Mouse (Mus musculus): ENCODE results near the gene Clasrp.

The Clasrp gene

DNA sequence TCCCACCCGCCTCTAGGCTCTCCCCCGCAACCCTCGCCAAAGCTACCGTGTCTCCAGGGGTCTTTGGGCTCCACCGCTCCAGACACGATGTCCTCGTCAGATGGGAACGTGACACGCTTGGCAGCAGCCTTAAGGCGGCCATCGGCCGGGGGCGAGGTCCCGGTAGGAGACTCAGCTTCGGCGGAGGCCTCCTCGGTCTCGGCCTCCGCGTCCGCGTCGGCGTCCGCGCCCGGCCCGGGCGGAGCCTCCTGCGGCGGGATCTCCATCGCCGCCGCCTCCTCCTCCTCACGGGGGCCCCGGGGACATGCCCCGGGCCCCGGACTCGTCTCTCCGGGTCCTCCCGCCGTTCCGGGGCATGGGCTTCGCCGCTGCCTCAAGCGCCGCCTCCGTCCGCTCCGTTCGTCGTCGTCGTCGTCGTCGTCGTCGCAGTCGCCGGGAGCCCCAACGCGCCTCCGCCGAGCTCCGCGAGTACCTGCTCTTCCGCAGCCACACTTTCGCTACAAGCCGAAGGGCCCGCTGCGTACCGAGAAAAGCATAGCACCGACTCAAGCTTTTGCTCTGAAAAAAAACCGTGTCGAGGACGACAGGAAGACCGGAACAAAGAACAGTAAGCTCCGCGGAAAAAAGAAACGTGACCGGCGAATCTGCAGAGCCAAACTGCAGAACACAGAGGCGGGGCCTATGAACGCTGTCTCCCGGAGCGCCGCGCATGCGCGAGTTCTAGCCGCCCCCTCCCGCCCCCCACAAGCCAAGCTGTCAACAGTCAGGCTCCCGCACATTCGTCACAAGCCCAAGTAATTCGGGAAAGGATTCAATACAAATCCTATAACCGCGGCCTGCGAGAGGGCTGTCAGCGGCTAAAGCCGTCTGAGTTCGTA lies 42.3 kb downstream of the Clasrp start:
- peak; percentile 97 for DNase-seq

DNA sequence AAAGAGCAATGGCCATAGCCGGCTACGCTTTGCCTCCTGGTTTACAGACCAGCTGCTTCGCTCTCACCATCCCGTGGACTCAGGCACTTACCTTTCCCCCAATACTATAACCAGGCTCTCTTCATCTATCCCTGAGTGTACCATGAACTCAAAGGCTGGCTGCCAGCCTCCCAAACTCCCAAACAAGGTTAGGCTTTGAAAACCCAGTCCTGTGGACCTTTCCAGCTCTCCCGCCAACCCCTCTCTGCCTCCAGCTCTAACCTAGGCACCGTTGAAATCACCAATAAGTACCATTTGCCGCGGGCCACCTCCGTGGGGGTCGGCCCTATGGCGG lies 42.9 kb downstream of the Clasrp start:
- DNase-seq = no peak

DNA sequence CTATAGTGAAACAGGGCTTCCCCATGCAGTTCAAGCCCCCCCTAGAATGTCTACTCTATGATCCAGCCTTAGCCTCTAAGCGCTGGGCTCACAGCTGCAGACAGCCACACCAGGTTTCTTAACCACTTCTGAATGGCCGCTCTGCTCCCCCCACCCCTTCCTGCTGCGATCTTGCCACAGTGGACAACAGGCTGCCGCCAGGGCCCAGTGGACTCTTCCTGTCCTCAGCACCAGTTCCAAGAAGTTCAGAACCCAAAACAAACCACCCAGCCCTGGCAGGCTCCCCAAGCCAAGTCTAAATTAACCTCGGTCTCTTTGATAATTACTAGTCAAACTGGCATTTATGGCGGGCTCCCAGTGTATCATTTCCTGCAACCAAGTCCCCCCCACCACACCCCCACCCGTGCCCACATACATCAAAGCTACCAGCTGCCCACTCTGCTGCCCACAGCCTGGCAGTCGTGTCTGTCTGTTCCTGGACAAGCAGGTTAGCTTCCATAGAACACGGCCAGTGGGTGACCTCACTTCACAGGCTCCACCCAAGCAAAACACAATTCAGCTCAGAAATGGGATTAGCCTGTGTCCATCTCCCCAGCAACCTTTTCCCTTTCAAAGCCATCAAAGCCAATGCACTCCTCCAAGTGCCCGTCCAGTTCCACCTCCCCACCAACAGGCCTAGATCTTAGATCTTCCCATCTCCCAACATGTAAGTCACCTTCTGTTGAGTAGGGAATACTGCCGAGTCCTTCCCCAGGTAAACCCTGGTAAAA lies 43.6 kb downstream of the Clasrp start:
- no peak for DNase-seq

DNA sequence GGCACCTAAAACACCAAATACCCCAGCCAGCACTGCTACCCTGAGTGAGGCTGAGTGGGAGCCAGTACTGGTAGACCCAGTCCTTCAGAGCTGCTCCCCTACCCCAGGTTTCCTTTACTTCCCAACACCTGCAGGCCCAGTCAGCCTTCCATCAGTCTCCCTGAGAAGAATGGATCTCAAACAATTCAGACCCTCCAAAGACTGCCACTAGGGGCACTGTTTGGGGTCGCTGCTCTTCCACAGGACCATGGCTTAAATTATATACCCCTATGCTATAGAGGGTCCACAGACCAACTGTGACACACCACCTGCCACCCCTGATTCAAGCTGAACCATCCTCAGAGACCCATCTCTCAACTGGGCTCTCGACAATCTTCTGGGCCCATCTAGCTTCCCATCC lies 45.3 kb downstream of the Clasrp start:
- peak; percentile 61 for DNase-seq

DNA sequence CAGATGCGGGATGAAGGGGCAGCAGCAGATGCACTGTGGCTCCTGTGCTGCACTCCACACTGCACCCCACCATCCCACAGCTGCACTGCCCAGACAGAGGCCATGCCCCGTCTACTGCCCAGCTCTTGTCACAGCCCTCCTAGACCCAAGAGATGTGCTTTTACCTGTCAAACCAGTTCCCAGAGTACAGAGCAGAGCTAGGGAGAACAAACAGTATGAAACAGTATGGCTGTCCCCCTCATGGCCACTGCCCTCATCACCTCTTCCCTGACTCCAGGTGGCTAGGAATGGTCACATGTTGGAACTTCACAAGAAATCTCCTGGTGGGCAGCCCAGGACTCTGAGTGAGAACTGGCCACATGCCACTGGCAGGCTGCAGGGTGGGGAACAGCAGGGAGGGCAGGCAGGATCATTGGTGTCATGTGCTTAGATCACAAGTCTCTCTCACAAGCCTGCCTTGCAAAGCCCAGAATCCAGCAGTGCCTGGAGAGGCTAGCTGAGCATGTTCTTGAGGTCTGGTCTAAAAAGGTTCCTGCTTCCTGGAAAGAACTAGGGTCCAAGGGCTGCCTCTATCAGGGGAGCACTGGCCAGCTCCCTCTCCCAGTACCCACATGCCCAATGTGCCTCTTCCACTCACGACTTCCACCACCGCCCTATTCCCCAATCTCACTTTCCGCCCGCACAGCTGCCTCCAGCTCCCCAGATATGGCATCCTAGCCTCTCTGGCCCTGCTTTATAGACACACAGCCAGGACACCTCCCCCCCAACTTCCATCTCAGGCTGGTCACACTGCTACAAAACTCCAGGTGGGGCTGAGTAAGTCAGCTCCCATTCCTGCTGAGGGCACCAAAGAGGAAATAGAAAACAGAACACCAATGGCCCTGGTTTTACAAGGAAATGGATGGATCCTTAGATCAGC lies 46.0 kb downstream of the Clasrp start:
- DNase-seq = no peak

DNA sequence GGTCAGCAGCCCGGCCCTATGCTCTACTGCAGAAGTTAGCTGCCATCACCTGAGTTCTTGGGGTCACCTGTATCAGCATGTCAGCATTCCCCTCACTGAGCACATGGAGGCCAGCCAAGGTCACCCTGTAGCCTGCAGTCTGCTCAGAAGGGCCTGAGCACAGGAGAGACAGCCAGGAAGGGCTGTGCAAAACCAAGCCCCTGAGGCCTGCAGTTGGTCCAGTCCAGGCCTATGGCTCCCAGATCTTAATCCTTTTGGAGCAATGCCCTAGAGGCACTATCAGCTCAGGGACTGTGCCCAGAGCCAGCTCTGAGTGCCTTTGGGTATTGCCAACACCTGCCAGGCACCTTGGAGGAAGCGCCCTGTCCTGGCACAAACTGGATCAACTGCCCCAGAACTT lies 47.2 kb downstream of the Clasrp start:
- no peak for DNase-seq

DNA sequence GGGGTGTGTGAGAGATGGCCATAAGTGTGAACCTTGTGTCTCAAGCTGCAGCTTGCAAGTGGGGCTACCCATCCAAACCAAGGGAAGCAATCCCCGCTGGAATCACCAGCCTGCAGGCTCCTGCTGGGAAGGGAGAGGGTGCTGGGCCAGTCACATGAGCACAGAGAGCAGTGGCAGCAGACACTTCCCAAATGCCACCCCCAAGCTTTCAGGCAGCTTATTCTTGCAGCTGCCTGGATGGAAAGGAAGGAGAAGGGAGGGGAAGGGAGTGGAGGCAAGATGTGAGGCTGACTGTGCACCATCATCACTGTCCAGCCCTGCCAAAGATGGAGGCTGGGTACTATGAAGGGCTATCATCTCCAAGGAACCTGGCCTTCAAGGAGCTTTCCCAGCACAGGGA lies 50.1 kb downstream of the Clasrp start:
- DNase-seq = no peak

DNA sequence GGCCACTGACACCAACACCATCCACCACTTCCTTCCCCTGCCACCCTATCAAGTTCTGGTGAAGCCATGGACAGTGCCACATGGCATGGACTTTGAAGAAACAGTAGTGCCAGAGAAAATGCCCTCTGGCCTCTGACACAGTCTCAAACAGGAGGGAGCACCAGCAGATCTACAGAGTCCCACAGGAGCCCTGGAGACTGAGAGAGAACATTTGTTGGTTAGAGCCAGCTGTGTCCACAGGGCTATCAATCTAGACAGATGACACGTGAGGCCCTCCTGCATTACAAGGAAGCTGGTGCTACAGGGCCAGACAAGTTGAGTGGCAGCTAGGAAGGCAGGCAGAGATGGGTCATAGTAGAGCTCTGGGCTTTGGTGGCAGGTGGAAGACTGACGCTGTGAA lies 51.8 kb downstream of the Clasrp start:
- DNase-seq = no peak

DNA sequence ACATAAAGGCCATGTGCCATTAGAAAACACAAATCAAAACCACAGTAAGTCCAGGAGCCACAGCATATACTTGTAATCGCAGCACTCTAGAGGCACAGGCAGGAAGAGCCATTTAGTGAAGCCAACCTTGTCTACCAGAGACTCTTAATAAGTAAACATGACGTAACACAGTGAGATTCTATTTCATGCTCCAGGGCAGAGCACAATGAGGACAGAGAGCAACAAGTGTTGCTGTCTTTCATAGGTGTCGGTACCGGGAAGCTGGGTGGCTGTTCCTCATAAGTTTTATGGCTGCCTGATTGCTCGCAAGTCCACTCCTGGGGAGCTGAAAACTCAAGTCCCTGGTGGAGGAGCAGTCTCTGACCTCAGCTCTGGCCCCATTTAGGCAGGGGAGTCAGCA lies 52.7 kb downstream of the Clasrp start:
- DNase-seq = no peak

DNA sequence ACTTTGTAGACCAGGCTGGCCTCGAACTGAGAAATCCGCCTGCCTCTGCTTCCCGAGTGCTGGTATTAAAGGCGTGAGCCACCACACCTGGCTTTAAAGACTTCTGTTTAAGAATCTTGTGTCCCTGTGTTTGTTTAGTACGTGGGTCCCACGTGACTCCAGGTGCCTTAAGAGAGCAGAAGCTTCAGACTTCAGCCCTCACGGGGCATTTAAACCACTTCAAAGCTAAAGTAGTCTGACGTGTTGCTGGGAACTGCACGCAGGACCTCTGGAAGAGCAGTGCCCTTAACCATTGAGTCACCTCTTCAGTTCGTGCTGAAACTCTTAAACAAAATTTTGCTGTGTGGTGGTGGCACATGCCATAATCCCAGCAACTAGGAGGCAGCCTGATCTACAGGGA lies 54.9 kb downstream of the Clasrp start:
- DNase-seq = no peak

DNA sequence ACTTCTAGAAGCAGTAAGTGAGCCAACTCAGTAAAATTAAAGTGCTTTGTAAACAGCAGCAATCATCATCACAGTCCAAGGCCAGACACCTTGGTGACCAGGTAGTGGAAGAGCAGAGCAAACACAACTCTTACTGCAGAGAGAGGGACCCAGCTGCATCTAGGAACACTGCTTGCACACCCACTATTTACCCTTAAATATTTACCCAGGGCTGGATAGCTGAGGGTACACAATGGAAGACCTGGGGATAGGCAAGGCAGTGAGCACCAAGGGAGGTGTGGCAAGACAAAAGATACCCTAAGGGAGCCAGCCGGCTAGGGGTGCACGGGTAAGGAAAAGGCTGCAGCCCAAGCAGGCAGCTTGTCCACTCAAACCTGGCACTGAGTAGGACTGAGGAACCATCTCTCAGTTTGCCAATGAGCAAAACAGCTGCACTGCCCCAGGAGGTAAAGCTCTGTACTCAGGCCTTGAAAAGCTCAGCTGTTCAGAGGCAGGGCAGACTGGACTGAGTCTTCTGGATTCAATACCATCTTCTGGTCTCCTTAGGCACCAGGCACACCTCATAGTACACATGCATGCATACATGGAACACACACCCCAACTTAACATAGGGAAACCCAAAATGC lies 56.8 kb downstream of the Clasrp start:
- no peak for DNase-seq

DNA sequence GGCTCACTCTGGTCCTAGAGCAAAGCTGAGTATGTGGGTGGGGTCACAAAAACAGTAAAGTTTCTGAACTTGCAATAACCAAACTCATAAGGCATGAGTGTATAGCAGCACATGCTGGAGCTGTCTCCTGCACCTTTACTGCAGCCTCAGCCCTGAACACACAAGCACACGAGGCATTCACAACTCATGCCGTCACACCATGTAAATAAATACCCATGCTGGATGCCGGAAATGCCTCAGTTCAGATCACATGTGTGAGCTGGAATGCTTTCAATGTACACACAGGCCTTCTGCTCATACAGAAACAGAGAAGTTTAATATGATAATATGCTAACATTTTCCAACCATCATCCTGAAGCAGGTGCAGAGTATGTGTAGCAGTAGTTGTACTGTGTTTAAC lies 58.3 kb downstream of the Clasrp start:
- DNase-seq = no peak

DNA sequence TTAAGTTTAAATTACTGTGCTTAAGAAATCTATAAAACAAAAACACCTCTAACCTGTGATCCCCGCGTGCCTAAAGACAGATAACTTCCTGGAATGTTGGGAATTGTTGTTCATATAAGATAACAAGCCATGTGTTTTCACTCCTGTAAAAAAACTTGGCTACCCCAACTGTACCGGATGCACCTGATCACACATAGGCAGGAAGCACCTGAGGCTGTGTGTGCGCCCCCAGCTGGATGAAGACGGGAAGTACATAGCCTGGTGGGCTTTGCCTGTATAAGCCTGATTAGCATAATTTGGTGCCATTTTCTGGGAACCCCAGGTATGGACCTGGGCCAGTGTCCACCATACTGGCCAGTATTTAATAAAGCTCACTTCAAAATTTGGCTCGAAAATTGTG lies 60.7 kb downstream of the Clasrp start:
- DNase-seq = no peak

DNA sequence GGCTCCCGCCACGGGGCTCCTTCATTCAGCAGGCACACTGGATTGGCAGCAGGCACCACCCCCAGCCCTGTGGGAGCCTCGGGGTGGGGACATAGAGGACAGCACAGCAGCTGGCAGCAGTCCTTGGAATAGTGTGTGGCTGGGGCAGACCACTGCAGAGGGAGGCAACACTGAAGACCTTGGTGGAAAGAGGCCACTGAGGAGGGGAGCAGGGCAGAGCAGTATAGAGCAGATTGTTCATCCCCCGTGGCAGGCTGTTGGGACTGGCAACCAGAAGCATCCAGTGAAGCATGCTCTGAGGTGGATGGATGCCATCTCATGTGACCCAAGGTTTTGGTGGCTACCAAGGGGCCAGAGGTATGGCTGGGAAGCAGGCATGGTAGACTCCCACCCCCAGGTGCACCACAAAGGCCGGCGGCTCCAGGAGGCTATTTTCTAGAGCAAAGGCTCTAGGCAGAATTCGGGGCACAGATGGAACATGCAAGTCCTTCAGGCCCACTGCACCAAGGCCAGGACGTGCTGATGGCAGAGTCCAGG lies 62.1 kb downstream of the Clasrp start:
- no peak for DNase-seq

DNA sequence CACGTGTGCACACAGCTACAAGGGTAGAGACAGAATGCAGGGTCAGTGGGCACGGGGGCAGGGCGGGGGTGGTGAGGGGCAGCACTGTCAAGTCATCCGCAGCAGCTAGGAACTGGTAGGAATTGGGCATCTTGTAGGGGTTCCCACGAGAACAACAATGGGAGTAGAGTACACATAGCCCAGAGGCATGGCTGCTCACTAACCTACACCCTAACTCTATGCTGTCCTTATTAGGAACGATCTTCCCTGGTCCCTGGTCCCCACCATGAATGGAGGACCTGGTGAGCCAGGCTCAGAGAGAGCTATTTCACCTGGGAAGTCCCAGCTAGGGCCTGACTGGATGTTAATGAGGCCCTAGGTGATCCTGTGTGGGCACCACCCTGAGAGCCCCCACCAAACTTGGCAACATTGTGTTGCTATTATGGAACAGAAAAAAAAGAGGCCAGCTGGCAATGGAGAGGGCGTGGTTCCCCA lies 62.6 kb downstream of the Clasrp start:
- no peak for DNase-seq

DNA sequence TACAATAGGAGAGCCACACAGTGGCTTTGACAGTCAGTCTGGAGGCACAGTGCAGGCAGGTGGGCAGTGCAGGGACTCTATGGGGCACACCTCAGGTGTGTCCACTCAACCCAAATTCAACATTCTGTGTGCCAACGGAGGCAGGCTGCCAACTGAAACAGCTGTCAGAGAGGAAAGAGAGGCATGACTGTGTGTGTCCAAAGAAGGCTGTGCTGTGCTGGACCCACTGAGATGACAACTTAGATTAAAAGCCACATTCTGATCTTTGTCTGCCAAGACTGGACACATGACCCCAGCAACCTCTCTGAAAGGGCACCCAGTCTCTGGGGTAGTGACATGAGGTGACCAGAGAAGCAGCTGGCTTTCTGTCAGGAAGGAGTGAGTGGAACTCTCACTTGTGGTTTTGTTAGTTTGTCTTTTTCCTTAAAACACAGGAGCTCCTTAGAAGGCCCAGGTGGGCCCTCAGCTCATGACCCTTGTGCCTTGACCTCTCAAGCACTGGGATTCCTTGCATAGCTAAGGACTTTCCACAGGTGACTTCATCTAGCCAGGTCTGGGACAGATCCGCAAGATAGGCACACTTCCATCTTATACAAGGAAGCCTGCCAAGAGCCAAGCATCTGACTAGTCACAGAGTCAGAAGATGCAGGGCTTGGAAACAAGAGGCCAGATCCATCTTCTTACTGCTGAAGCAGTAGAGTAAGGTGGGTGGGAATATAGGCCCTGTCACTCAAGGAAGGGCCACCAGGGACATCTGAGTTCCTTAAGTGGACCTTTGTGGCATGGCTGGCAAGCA lies 63.3 kb downstream of the Clasrp start:
- no peak for DNase-seq

DNA sequence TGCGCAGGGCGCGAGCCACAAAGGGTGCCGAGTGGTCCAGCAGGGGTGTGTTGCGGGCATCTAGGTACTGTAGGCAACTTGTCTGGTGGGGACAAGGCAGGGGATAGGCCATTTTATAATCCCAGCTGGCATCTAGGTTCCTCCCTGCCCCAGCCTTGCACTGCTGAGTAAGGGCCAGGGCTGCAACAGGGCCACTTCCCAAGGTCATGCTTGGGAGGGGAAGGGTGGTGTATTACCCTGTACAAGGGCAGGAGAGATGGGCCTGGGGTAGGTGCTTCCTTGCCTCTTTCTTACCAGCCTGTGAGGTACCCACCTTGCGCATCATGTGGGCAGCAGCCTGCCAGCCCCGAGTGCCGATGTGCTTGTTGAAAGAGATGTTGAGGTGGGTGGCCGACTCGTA lies 69.6 kb downstream of the Clasrp start:
- no peak for DNase-seq

DNA sequence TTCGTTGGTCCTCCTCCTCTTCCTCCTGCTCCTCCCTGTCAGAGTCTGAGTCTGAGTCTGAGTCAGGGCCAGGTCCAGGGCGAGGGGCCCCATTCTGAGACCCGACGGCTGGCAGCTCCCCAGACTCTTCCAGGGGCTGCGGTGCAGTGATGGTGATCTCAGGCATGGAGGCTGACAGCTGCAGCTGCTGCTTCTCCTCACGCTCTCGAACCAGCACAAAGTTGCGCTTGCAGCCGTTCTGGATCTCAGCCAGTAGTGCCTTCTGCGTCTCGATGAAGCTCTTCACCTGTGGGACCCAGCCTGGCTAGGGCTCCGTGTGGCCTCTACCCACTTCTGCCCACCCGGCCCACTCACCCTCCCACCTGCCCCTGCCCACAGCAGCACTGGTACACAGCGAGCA lies 72.0 kb downstream of the Clasrp start:
- no peak for DNase-seq

DNA sequence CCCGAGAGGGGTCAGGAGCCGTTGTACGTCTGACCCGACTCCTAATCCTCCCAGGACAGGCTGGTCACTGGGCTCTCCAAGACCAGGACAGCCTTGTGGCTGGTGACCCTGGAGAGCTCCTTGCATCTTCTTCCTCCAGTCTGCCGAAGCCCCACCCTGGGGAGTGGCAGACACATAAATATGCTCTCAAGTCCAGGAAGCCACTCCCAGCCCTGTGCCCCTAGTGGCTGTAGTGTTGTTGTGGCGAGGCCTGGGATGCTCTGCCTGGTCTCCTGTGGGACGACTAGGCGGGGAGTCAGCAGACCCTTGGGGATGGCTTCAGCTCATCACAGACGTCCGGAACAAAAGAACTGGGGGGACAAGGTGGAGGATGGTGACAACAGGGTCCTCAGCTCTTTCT lies 73.2 kb downstream of the Clasrp start:
- DNase-seq = no peak

All from embryo, embryonic 11 days (tissue).